ENCODE assay signal across 8 mouse cellular contexts in genomic region chr17:79052088-79052812, GRCm38 (mm10). TPM values are rescaled to one million over a fixed set of nuclear protein-coding genes. Genes with fewer than 3 reads are reported as not detected.
A peak's percentile ranks its signal among the peaks of the same experiment; 100 is the strongest.
DNase-seq lines count a peak whose midpoint lies in the region; ATAC-seq lines count a peak whose summit lies in the region.

No protein-coding gene starts in this region.

- H3K4me2 ChIP-seq in hindbrain, embryonic 14.5 days (replicated peaks) = peak overlapping the region; percentile 70

- 0% methylated on average over 45 of the region's 45 CpGs for WGBS in hindbrain, embryonic 14.5 days

- H3K4me1 ChIP-seq in hindbrain, embryonic 14.5 days (replicated peaks; ENCODE audit: control insufficient read depth, insufficient read depth, low read length) = no peaks in the 10 kb centered on the region

- H3K9ac ChIP-seq in hindbrain, embryonic 14.5 days = peak overlapping the region; percentile 59

- ATAC-seq in hindbrain, embryonic 14.5 days (ENCODE audit: low FRiP score) = peak; percentile 93

- H3K27me3 ChIP-seq in hindbrain, embryonic 14.5 days (ENCODE audit: control insufficient read depth, insufficient read depth, low read length) = no peaks in the 10 kb centered on the region

- peak overlapping the region; percentile 56 for H3K4me3 ChIP-seq in hindbrain, embryonic 14.5 days (replicated peaks; ENCODE audit: low read length)

- no peaks in the 10 kb centered on the region for H3K9me3 ChIP-seq in hindbrain, embryonic 14.5 days (ENCODE audit: control insufficient read depth, low read length)

- peak; percentile 80 for DNase-seq in Muller cell, postnatal 12 days (ENCODE audit: inconsistent ontology term)
- peak; percentile 63 to 72 for DNase-seq in cerebellum, postnatal 10 days
- peak; percentile 54 to 62 for DNase-seq in frontal cortex, postnatal 36 days (ENCODE audit: low spot score in 2 of 2)
- DNase-seq in hindbrain, embryonic 14.5 days (ENCODE audit: low spot score) = peak; percentile 71
- peak; percentile 52 to 73 for DNase-seq in left cerebral cortex, adult 18-20 months (ENCODE audit: low spot score in 2 of 2)
- DNase-seq in lung, postnatal 36 days = peak; percentile 77
- DNase-seq in retina, embryonic 14.5 days (ENCODE audit: low spot score) = peak; percentile 64
- DNase-seq in urinary bladder, adult 2 months (ENCODE audit: low spot score) = peak; percentile 33

- peak overlapping the region; percentile 46 for H3K27ac ChIP-seq in hindbrain, embryonic 14.5 days

- H3K36me3 ChIP-seq in hindbrain, embryonic 14.5 days (replicated peaks; ENCODE audit: control insufficient read depth, insufficient read depth) = no peaks in the 10 kb centered on the region

RNA-seq across cellular contexts. Expression of gene Qpct, which starts 0.5 kb away (rescaled TPM):
- 22.8 and 29.3 TPM in 2 replicates for polyA plus RNA-seq in hindbrain, embryonic 14.5 days (2014; fragmentation: Nextera tagmentation; extraction: Ambion mirVana)
- total RNA-seq in left cerebral cortex, adult 18-20 months (2021) = 10 to 100 TPM in 1 of 2 experiments, 1 to 10 TPM in 1; 8.3 to 10.3 TPM
- polyA plus RNA-seq in urinary bladder, adult 2 months (2012; rRNA removed) = 21.6 and 25.3 TPM in 2 replicates

RNA-seq across cellular contexts. Expression of gene Prkd3, which starts 31.6 kb away (rescaled TPM):
- polyA plus RNA-seq in hindbrain, embryonic 14.5 days (2014; fragmentation: Nextera tagmentation; extraction: Ambion mirVana) = 15.1 TPM in 2 replicates
- total RNA-seq in left cerebral cortex, adult 18-20 months (2021) = 1 to 10 TPM; 9.3 to 10.0 TPM
- 26.9 and 31.2 TPM in 2 replicates for polyA plus RNA-seq in urinary bladder, adult 2 months (2012; rRNA removed)

Comparison
In these comparisons a context has a peak if more than half of its experiments do, and no peak if none do; other contexts are left out.
1. Peak in every context shown above with its lines: DNase-seq, ATAC-seq, H3K4me3 ChIP-seq and H3K27ac ChIP-seq.